In genomic region chr1:134606381-134606780, GRCm38 (mm10) we compare ENCODE assay signal across 25 mouse cellular contexts. TPM values are rescaled to one million over a fixed set of nuclear protein-coding genes. Genes with fewer than 3 reads are reported as not detected.
"Had no signal": no experiment of that assay in that cellular context is flagged by ENCODE, and none has a peak within 500 bp of the region (broad histone marks: within the 10 kb centered on the region; RNA-seq: fewer than 3 reads in every experiment).

No protein-coding gene starts in this region.

- H3K4me1 ChIP-seq: liver, embryonic 15.5 days; midbrain, embryonic 13.5 days; midbrain, embryonic 15.5 days; neural tube, embryonic 12.5 days had no signal

- H3K9me3 ChIP-seq: liver, embryonic 15.5 days; megakaryocyte, embryonic 14.5 days; midbrain, embryonic 13.5 days; midbrain, embryonic 15.5 days; neural tube, embryonic 12.5 days had no signal

- H3K27ac ChIP-seq: liver, embryonic 15.5 days; midbrain, embryonic 13.5 days; midbrain, embryonic 15.5 days; neural tube, embryonic 12.5 days had no signal

- ATAC-seq: midbrain, embryonic 13.5 days; midbrain, embryonic 15.5 days had no signal

- DNase-seq: lung, adult 18-20 months; lung, postnatal 10 days; lung, postnatal 4 days; right cerebral cortex, postnatal 14 days; right cerebral cortex, postnatal 4 days; spleen, adult 18-20 months; thymus, adult 18-20 months; thymus, postnatal 14 days; thymus, postnatal 36 days had no signal

- H3K27me3 ChIP-seq: liver, embryonic 15.5 days; megakaryocyte, embryonic 14.5 days; midbrain, embryonic 13.5 days; midbrain, embryonic 15.5 days; neural tube, embryonic 12.5 days had no signal

- H3K4me3 ChIP-seq: liver, embryonic 15.5 days; megakaryocyte, embryonic 14.5 days; midbrain, embryonic 13.5 days; midbrain, embryonic 15.5 days; neural tube, embryonic 12.5 days had no signal

RNA-seq across cellular contexts. Expression of gene Syt2, which starts 40.1 kb away (rescaled TPM):
- total RNA-seq: monocyte, adult 5-6 weeks; neutrophil, adult 5-6 weeks had no signal

RNA-seq across cellular contexts. Expression of gene Mgat4e, which starts 56.9 kb away (rescaled TPM):
- total RNA-seq: midbrain, postnatal 0 days; monocyte, adult 5-6 weeks; neutrophil, adult 5-6 weeks had no signal
- polyA plus RNA-seq: liver, embryonic 15.5 days; lung, embryonic 14.5 days; lung, embryonic 16.5 days; midbrain, embryonic 11.5 days; midbrain, embryonic 13.5 days; midbrain, embryonic 15.5 days; midbrain, postnatal 0 days; neural tube, embryonic 12.5 days; neural tube, embryonic 14.5 days; small intestine, adult 2 months; stomach, embryonic 14.5 days; stomach, embryonic 16.5 days; thymus, postnatal 0 days had no signal
